Mouse (Mus musculus): ENCODE measurements around the gene Lpcat1.

DNA sequence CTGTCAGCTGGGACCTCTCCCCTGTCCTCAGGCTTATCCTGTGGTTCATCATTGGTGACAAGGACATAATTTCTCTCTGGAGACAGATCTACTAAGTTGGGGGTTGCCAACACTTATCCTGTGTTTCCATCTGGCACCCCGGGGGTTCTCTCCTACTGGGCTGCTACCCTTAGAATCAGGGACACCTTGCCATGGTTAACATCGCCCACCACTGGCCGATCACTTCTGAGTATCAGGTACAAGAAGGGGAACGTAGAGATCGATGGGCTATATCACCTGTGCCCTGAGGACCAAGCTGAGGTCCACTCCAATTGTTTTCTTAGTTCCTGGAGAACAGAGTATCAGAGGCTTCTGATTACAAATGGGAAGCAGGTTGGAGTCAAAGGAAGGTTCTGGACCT lies 97.2 kb downstream of the Lpcat1 start:
- TF ChIP-seq CTCF (IDR thresholded peaks at IDR 0.05; ENCODE audit: borderline replicate concordance, insufficient read depth, low read depth, low read length): no peak
- no peak for TF ChIP-seq POLR2A (IDR thresholded peaks at IDR 0.05; ENCODE audit: borderline replicate concordance, insufficient read depth, low read length)

All from cerebellum, adult 2 months (tissue).